In genomic region chr19:46347936-46348668, GRCm38 (mm10) we compare ENCODE assay signal across 7 mouse cellular contexts. TPM values are rescaled to one million over a fixed set of nuclear protein-coding genes. Genes with fewer than 3 reads are reported as not detected.
DNase-seq lines count a peak whose midpoint lies in the region; ATAC-seq and TF ChIP-seq lines count a peak whose summit lies in the region.

No protein-coding gene starts in this region.

- H3K4me3 ChIP-seq in megakaryocyte, embryonic 14.5 days (replicated peaks) = peak overlapping the region; percentile 93
- H3K4me3 ChIP-seq in embryonic facial prominence, embryonic 14.5 days (ENCODE audit: low read depth, low read length) = peak overlapping the region; percentile 74
- peak overlapping the region; percentile 53 for H3K4me3 ChIP-seq in limb, embryonic 11.5 days (ENCODE audit: low read depth, low read length)
- peak overlapping the region; percentile 74 for H3K4me3 ChIP-seq in small intestine, adult 2 months (ENCODE audit: low read depth, low read length)

- no peak for TF ChIP-seq POLR2A in small intestine, adult 2 months (IDR thresholded peaks at IDR 0.05; ENCODE audit: low read depth, low read length)

- H3K4me2 ChIP-seq in embryonic facial prominence, embryonic 14.5 days (ENCODE audit: low read depth, low read length) = peak overlapping the region; percentile 92
- H3K4me2 ChIP-seq in limb, embryonic 11.5 days (ENCODE audit: low read depth, severe bottlenecking) = peak overlapping the region; percentile 73

- H3K27me3 ChIP-seq in megakaryocyte, embryonic 14.5 days (replicated peaks) = peaks cover 80% of the 10 kb centered on the region
- no peaks in the 10 kb centered on the region for H3K27me3 ChIP-seq in embryonic facial prominence, embryonic 14.5 days (replicated peaks; ENCODE audit: control insufficient read depth, insufficient read depth, low read length)
- peaks cover 6% of the 10 kb centered on the region; the same call in 1 of the 2 replicates for H3K27me3 ChIP-seq in limb, embryonic 11.5 days (ENCODE audit: control insufficient read depth, insufficient read depth, low read length)
- no peaks in the 10 kb centered on the region for H3K27me3 ChIP-seq in small intestine, adult 2 months (ENCODE audit: control insufficient read depth, insufficient read depth, low read length)

- DNase-seq in embryonic facial prominence, embryonic 14.5 days (ENCODE audit: low spot score) = peak; percentile 59
- no peak for DNase-seq in limb, embryonic 11.5 days (ENCODE audit: low spot score)
- no peak for DNase-seq in frontal cortex, postnatal 10 days (ENCODE audit: low spot score in 2 of 2)

- no peaks in the 10 kb centered on the region for H3K9me3 ChIP-seq in megakaryocyte, embryonic 14.5 days
- no peaks in the 10 kb centered on the region for H3K9me3 ChIP-seq in embryonic facial prominence, embryonic 14.5 days (ENCODE audit: control insufficient read depth, low read length)
- H3K9me3 ChIP-seq in limb, embryonic 11.5 days (ENCODE audit: control insufficient read depth, low read length) = no peaks in the 10 kb centered on the region

- ATAC-seq in megakaryocyte, adult 5-6 weeks (ENCODE audit: poor library complexity, severe bottlenecking) = no peak
- ATAC-seq in embryonic facial prominence, embryonic 14.5 days (ENCODE audit: low read depth) = no peak
- ATAC-seq in limb, embryonic 11.5 days (ENCODE audit: insufficient number of reproducible peaks, low FRiP score, low TSS enrichment, low read depth) = no peak
- ATAC-seq in granulocyte monocyte progenitor cell, adult 5-6 weeks (replicated peaks; ENCODE audit: poor library complexity, severe bottlenecking) = no peak

- no peak for TF ChIP-seq CTCF in small intestine, adult 2 months (IDR thresholded peaks at IDR 0.05; ENCODE audit: extremely low read depth, insufficient read length, insufficient replicate concordance, low read depth, low read length)

- H3K27ac ChIP-seq in embryonic facial prominence, embryonic 14.5 days (replicated peaks; ENCODE audit: low read depth, low read length) = peak overlapping the region; percentile 84
- no peak overlapping the region for H3K27ac ChIP-seq in limb, embryonic 11.5 days (replicated peaks; ENCODE audit: low read depth, low read length)
- H3K27ac ChIP-seq in small intestine, adult 2 months (ENCODE audit: insufficient read depth, low read depth, low read length) = peak overlapping the region; percentile 65

- no peaks in the 10 kb centered on the region for H3K36me3 ChIP-seq in megakaryocyte, embryonic 14.5 days (replicated peaks; ENCODE audit: low read length)
- H3K36me3 ChIP-seq in embryonic facial prominence, embryonic 14.5 days (ENCODE audit: control insufficient read depth, insufficient read depth, low read length) = no peaks in the 10 kb centered on the region
- no peaks in the 10 kb centered on the region for H3K36me3 ChIP-seq in limb, embryonic 11.5 days (ENCODE audit: control insufficient read depth, insufficient read depth, low read length)
- no peaks in the 10 kb centered on the region for H3K36me3 ChIP-seq in small intestine, adult 2 months (ENCODE audit: control insufficient read depth, insufficient read depth, low read length)

- H3K9ac ChIP-seq in embryonic facial prominence, embryonic 14.5 days (ENCODE audit: low read depth, low read length) = peak overlapping the region; percentile 88
- peak overlapping the region; percentile 72 for H3K9ac ChIP-seq in limb, embryonic 11.5 days (ENCODE audit: low read length)

- peaks cover 41% of the 10 kb centered on the region for H3K4me1 ChIP-seq in megakaryocyte, embryonic 14.5 days
- H3K4me1 ChIP-seq in embryonic facial prominence, embryonic 14.5 days (ENCODE audit: control insufficient read depth, insufficient read depth, low read length) = 0 out of 2 replicates have a peak, but pooled peaks cover 9% of the 10 kb centered on the region
- no peaks in the 10 kb centered on the region for H3K4me1 ChIP-seq in limb, embryonic 11.5 days (ENCODE audit: control insufficient read depth, insufficient read depth, low read length)
- H3K4me1 ChIP-seq in small intestine, adult 2 months (ENCODE audit: control insufficient read depth, insufficient read depth, insufficient read length, low read length) = peaks cover 13% of the 10 kb centered on the region; the same call in 1 of the 2 replicates

- WGBS in embryonic facial prominence, embryonic 14.5 days = 28% methylated on average over 14 of the region's 14 CpGs
- 33% methylated on average over 14 of the region's 14 CpGs for WGBS in limb, embryonic 11.5 days
- 13% methylated on average over 14 of the region's 14 CpGs for WGBS in small intestine, adult 2 months

RNA-seq across cellular contexts. Expression of gene 2310034G01Rik, which starts 2.0 kb away (rescaled TPM):
- polyA plus RNA-seq in megakaryocyte, embryonic 14.5 days (2012; ENCODE audit: insufficient read depth, low replicate concordance) = 0.32 TPM in 1 of 2 replicates, not detected in the other
- 0.18 TPM in 1 of 2 replicates, not detected in the other for total RNA-seq in megakaryocyte, adult 5-6 weeks (2015)
- 0.48 and 0.53 TPM in 2 replicates for total RNA-seq in megakaryocyte, adult 5-6 weeks (2017)
- polyA plus RNA-seq in embryonic facial prominence, embryonic 14.5 days (2014; fragmentation: Nextera tagmentation; extraction: Ambion mirVana) = 1.8 and 3.6 TPM in 2 replicates
- polyA plus RNA-seq in limb, embryonic 11.5 days (2014; fragmentation: Nextera tagmentation; extraction: Ambion mirVana) = 1.2 and 1.8 TPM in 2 replicates
- polyA plus RNA-seq in small intestine, adult 2 months (2012; rRNA removed) = 0.56 and 3.4 TPM in 2 replicates
- total RNA-seq in granulocyte monocyte progenitor cell, adult 5-6 weeks (2014; fragmentation: Nextera tagmentation) = 2.3 and 5.6 TPM in 2 replicates
- 1.4 and 2.3 TPM in 2 replicates for total RNA-seq in granulocyte monocyte progenitor cell, adult 5-6 weeks (2017)

RNA-seq across cellular contexts. Expression of gene Mfsd13a, which starts 7.2 kb away (rescaled TPM):
- 8.8 and 9.9 TPM in 2 replicates for polyA plus RNA-seq in megakaryocyte, embryonic 14.5 days (2012; ENCODE audit: insufficient read depth, low replicate concordance)
- 17.2 and 18.1 TPM in 2 replicates for total RNA-seq in megakaryocyte, adult 5-6 weeks (2015)
- total RNA-seq in megakaryocyte, adult 5-6 weeks (2017) = 8.1 and 11.7 TPM in 2 replicates
- 3.7 and 4.6 TPM in 2 replicates for polyA plus RNA-seq in embryonic facial prominence, embryonic 14.5 days (2014; fragmentation: Nextera tagmentation; extraction: Ambion mirVana)
- polyA plus RNA-seq in limb, embryonic 11.5 days (2014; fragmentation: Nextera tagmentation; extraction: Ambion mirVana) = 5.3 and 5.7 TPM in 2 replicates
- polyA plus RNA-seq in small intestine, adult 2 months (2012; rRNA removed) = 29.4 and 36.0 TPM in 2 replicates
- 71.4 and 82.0 TPM in 2 replicates for total RNA-seq in granulocyte monocyte progenitor cell, adult 5-6 weeks (2014; fragmentation: Nextera tagmentation)
- total RNA-seq in granulocyte monocyte progenitor cell, adult 5-6 weeks (2017) = 15.7 and 18.7 TPM in 2 replicates

RNA-seq across cellular contexts. Expression of gene Cuedc2, which starts 9.6 kb away (rescaled TPM):
- polyA plus RNA-seq in megakaryocyte, embryonic 14.5 days (2012; ENCODE audit: insufficient read depth, low replicate concordance) = 39.1 and 126 TPM in 2 replicates
- total RNA-seq in megakaryocyte, adult 5-6 weeks (2015) = 31.3 and 33.1 TPM in 2 replicates
- 108 and 114 TPM in 2 replicates for total RNA-seq in megakaryocyte, adult 5-6 weeks (2017)
- 174 and 184 TPM in 2 replicates for polyA plus RNA-seq in embryonic facial prominence, embryonic 14.5 days (2014; fragmentation: Nextera tagmentation; extraction: Ambion mirVana)
- 163 and 179 TPM in 2 replicates for polyA plus RNA-seq in limb, embryonic 11.5 days (2014; fragmentation: Nextera tagmentation; extraction: Ambion mirVana)
- polyA plus RNA-seq in small intestine, adult 2 months (2012; rRNA removed) = 23.5 and 26.9 TPM in 2 replicates
- total RNA-seq in granulocyte monocyte progenitor cell, adult 5-6 weeks (2014; fragmentation: Nextera tagmentation) = 104 and 108 TPM in 2 replicates
- total RNA-seq in granulocyte monocyte progenitor cell, adult 5-6 weeks (2017) = 158 and 161 TPM in 2 replicates

RNA-seq across cellular contexts. Expression of gene Fbxl15, which starts 20.1 kb away (rescaled TPM):
- polyA plus RNA-seq in megakaryocyte, embryonic 14.5 days (2012; ENCODE audit: insufficient read depth, low replicate concordance) = 17.4 and 18.6 TPM in 2 replicates
- total RNA-seq in megakaryocyte, adult 5-6 weeks (2015) = 1.9 and 2.1 TPM in 2 replicates
- 1.3 and 1.8 TPM in 2 replicates for total RNA-seq in megakaryocyte, adult 5-6 weeks (2017)
- polyA plus RNA-seq in embryonic facial prominence, embryonic 14.5 days (2014; fragmentation: Nextera tagmentation; extraction: Ambion mirVana) = 13.8 and 14.7 TPM in 2 replicates
- 10.9 and 15.1 TPM in 2 replicates for polyA plus RNA-seq in limb, embryonic 11.5 days (2014; fragmentation: Nextera tagmentation; extraction: Ambion mirVana)
- polyA plus RNA-seq in small intestine, adult 2 months (2012; rRNA removed) = 37.4 and 60.4 TPM in 2 replicates
- total RNA-seq in granulocyte monocyte progenitor cell, adult 5-6 weeks (2014; fragmentation: Nextera tagmentation) = 0.53 TPM in 1 of 2 replicates, not detected in the other
- 2.4 and 3.3 TPM in 2 replicates for total RNA-seq in granulocyte monocyte progenitor cell, adult 5-6 weeks (2017)

RNA-seq across cellular contexts. Expression of gene Psd, which starts 21.1 kb away (rescaled TPM):
- polyA plus RNA-seq in megakaryocyte, embryonic 14.5 days (2012; ENCODE audit: insufficient read depth, low replicate concordance) = 0.19 TPM in 1 of 2 replicates, not detected in the other
- 0.11 and 0.36 TPM in 2 replicates for total RNA-seq in megakaryocyte, adult 5-6 weeks (2015)
- not detected in 2 replicates for total RNA-seq in megakaryocyte, adult 5-6 weeks (2017)
- 5.8 and 8.6 TPM in 2 replicates for polyA plus RNA-seq in embryonic facial prominence, embryonic 14.5 days (2014; fragmentation: Nextera tagmentation; extraction: Ambion mirVana)
- 1.3 and 1.7 TPM in 2 replicates for polyA plus RNA-seq in limb, embryonic 11.5 days (2014; fragmentation: Nextera tagmentation; extraction: Ambion mirVana)
- 27.0 and 30.1 TPM in 2 replicates for polyA plus RNA-seq in small intestine, adult 2 months (2012; rRNA removed)
- not detected in 2 replicates for total RNA-seq in granulocyte monocyte progenitor cell, adult 5-6 weeks (2014; fragmentation: Nextera tagmentation)
- total RNA-seq in granulocyte monocyte progenitor cell, adult 5-6 weeks (2017) = not detected in 2 replicates
